Mouse (Mus musculus) ES-Bruce4 (cell line): ENCODE data around the gene Pglyrp1.

Experiments
- CTCF ChIP-seq: IDR thresholded peaks from one replicate; pipeline ENCODE4 v1.8.1; 2011; ENCODE audit warnings: low read depth, low read length
- EP300 ChIP-seq: IDR thresholded peaks from 2 replicates; pipeline ENCODE4 v1.6.1; 2011; ENCODE audit warnings: low read depth, low read length; ENCODE audit not compliant: insufficient read depth
- POLR2A ChIP-seq: IDR thresholded peaks from one replicate; pipeline ENCODE4 v1.8.1; 2011; ENCODE audit warnings: low read length; ENCODE audit not compliant: insufficient read depth

- TF ChIP-seq CTCF (peak; percentile 27), EP300 (no peak), POLR2A (no peak)
Observed at GRCm38 (mm10) chr7:18828592-18828991, 42.5 kb upstream of the Pglyrp1 start.
